Mouse (Mus musculus): ENCODE data around the gene Ifna1.
"Not testable (repeated sequence)": the region's sequence is repeated elsewhere in the genome, so short reads cannot be mapped to it uniquely, and the experiment has no call there.

Gene Ifna1

DNA sequence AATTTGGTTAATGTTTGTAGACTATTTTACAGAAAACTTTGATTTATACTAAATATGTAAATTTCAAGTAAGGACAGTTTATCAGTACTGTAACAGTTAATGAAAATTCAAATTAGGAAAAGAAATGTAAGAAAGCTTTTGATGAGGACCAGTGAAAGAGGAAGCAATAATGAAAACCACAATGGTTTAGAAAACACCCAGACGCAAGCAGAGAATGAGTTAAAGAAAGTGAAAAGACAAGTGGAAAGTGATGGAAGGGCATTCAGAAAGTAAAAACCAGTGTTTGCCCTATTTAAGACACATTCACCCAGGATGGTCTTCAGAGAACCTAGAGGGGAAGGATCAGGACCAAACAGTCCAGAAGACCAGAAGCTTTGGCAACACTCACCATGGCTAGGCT lies at the start of gene Ifna1:
Ifna1 (plus strand) TSS at position 390 of the 400 bp plus-strand sequence.
- no peak for DNase-seq (ENCODE audit: low spot score)

DNA sequence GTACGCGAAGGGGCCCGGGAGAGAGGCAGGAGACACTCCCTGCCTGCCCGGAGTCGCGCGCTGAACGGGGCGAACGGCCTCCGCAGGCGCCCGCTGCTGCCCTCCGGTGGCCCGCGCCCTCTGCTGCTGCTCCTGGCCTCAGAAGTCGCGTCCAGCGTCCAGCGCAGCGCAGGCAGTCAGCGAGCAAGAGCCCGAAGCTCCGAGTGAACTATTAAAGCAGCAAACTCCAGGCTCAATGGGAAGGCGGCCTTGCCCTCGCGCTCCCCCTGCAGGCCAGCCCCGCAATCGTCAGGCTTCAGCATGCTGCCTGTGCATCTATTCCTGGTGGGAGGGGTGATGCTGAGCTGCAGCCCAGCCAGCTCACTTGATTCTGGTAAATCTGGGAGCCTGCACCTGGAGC lies 46.9 kb upstream of the Ifna1 start, which contains the start of gene Gm13287:
Gm13287 (plus strand) TSS at position 301 of the 400 bp plus-strand sequence.
- DNase-seq (ENCODE audit: low spot score), result not testable (repeated sequence)

DNA sequence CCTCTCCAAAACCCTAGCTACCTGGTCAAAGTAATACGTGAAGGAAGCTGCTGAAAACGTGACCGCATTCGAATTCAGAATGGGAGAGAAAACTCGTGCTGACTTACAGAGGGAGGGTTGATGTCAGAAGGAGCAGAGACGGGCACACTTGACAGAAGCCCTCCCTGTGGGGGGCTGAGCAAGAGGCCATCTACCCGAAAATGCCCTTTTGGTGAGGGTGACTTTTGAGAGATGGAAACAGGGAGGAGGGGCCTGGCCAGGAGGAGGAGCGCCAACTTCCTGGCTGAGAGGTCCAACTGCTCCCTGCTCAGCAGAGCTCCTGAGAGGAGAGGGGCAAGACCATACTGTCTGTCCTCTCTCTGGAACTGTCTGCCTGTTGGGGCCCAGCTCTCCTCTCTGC lies 44.7 kb upstream of the Ifna1 start, which contains the start of gene Gm13288:
Gm13288 (plus strand) TSS at position 301 of the 400 bp plus-strand sequence.
- DNase-seq (ENCODE audit: low spot score), result not testable (repeated sequence)

DNA sequence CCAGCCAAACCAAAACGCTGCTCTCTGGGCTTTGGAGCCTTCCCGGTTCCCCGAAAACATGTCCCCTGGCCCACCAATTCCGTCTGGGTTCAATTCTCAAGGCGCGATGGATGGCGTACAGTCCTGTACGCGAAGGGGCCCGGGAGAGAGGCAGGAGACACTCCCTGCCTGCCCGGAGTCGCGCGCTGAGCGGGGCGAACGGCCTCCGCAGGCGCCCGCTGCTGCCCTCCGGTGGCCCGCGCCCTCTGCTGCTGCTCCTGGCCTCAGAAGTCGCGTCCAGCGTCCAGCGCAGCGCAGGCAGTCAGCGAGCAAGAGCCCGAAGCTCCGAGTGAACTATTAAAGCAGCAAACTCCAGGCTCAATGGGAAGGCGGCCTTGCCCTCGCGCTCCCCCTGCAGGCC lies 44.1 kb upstream of the Ifna1 start:
- DNase-seq (ENCODE audit: low spot score), result peak; percentile 19

DNA sequence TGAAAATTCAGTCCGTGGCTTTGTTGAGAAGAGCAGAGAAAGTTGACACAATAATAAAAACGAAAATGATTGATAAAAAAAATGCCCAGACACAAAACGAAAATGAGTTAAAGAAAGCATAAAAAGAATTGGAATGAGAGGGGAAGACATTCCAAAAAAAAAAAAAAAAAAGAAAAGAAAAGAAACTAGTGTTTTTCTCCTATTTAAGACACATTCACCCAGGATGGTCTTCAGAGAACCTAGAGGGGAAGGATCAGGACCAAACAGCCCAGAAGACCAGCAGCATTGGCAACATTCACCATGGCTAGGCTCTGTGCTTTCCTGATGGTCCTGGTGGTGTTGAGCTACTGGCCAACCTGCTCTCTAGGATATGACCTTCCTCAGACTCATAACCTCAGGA lies 34.0 kb upstream of the Ifna1 start, which contains the start of gene Ifna7:
Ifna7 (plus strand) TSS at position 301 of the 400 bp plus-strand sequence.
- no peak for DNase-seq (ENCODE audit: low spot score)

DNA sequence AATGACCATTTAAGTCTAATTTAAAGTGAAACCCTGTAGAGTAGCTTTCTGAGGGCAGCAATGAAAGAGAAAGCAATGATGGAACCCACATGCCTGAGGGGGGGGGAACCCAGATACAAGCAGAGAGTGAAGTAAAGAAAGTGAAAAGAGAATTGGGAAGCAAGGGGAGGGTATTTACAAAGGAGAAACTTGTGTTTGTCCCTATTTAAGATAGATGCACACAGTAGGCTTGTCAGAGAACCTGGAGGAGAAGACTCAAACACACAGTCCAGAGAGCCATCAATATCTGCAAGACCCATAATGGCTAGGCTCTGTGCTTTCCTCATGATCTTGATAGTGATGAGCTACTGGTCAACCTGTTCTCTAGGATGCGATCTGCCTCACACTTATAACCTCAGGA lies 30.2 kb upstream of the Ifna1 start, which contains the start of gene Ifna11:
Ifna11 (plus strand) TSS at position 301 of the 400 bp plus-strand sequence.
- DNase-seq (ENCODE audit: low spot score), result no peak

DNA sequence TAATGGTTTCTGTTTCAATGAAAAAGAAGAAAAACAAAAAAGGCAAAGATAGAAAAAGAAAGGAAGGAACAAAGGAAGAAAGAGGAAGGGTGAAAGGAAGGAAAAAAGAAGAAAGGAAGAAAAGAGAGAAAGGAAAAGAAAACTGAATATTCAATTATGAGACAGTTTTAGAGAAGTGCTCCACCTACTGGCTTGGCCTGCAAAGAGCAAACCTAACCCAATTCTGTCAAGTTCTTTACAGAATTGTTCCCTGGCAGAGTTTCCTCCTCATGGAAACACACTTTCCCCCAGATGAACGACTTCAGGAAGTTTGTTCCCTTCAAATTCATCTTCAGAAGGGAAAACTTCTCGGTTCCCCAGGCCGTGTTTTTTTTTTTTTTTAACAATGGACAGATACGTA lies 26.9 kb upstream of the Ifna1 start:
- no peak for DNase-seq (ENCODE audit: low spot score)

DNA sequence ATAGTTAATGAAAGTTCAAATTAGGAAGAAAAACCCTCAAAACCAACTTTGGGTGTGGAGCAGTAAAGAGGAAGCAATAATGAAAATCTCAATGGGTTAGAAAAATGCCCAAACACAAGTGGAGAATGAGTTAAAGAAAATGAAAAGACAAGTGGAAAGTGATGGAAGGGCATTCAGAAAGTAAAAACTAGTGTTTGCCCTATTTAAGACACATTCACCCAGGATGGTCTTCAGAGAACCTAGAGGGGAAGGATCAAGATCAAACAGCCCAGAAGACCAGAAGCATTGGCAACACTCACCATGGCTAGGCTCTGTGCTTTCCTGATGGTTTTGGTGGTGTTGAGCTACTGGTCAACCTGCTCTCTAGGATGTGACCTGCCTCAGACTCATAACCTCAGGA lies 22.8 kb upstream of the Ifna1 start, which contains the start of gene Ifna6:
Ifna6 (plus strand) TSS at position 301 of the 400 bp plus-strand sequence.
- not testable (repeated sequence) for DNase-seq (ENCODE audit: low spot score)

DNA sequence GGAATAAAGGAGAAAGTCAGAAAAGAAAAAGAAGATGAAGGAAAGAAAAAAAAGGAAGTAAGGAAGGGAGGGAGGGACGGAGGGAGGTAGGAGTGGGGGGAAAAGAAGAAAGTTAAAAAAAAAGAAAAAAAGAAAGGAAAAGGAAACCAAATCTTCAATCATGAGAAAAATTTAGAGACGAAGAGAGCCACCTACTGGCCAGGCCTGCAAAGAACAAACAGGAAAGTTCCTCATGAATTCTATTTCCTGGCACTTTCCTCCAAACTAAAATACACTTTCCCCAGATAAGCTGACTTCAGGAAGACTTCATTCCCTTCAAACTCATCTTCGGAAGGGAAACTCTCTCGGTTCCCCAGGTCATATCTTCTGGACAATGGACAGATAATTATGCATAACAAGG lies 19.4 kb upstream of the Ifna1 start:
- DNase-seq (ENCODE audit: low spot score), result peak; percentile 31

DNA sequence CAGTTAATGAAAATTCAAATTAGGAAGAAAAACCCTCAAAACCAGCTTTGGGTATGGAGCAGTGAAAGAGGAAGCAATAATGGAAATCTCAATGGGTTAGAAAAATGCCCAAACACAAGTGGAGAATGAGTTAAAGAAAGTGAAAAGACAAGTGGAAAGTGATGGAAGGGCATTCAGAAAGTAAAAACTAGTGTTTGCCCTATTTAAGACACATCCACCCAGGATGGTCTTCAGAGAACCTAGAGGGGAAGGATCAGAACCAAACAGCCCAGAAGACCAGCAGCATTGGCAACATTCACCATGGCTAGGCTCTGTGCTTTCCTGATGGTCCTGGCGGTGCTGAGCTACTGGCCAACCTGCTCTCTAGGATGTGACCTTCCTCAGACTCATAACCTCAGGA lies 14.7 kb upstream of the Ifna1 start, which contains the start of gene Ifna5:
Ifna5 (plus strand) TSS at position 301 of the 400 bp plus-strand sequence.
- not testable (repeated sequence) for DNase-seq (ENCODE audit: low spot score)

DNA sequence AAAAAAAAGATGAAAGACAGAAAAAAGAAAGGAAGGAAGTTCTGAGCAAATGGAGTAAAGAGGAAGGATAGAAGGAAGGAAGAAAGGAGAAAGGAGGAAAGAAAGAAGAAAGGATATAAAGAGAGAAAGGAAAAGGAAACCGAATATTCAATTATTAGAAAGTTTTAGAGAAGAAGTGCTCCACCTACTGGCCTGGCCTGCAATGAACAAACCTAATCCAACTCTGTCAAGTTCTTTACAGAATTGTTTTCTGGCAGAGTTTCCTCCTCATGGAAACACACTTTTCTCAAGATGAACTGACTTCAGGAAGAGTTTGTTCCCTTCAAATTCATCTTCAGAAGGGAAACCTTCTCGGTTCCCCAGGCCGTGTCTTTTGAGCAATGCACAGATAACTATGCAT lies 11.1 kb upstream of the Ifna1 start:
- no peak for DNase-seq (ENCODE audit: low spot score)

DNA sequence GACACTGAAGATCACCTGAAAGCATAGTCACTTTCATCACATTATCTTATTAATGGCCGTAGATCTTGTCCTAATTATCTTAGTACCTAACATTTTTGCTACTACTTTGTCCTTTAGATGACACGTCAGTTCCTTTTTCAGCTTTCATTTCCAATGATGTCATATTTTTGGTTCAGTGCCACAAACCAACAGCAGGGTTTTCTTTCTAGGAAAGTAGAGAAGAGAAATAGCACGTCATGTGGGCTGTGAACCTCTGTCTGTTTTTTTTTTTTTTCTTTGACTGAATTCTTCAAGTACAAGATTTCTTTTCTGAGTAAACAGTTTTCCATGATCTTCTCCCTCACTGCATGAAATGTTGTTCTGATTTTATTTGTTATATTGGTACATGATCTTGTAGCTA lies 9.8 kb upstream of the Ifna1 start:
- DNase-seq (ENCODE audit: low spot score), result no peak

DNA sequence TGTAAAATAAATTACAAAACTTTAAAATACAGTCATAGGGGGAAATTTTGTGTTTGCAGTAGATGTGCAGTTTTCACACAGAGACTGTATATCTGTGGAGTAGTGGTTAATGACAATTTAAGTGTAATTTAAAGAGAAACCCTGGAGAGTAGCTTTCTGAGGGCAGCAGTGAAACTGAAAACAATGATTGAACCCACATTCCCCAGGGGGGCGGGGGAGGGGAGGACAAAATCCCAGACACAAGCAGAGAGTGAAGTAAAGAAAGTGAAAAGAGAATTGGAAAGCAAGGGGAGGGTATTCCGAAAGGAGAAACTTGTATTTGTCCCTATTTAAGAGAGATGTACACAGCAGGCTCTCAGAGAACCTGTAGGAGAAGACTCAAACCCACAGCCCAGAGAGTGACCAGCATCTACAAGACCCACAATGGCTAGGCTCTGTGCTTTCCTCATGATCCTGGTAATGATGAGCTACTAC lies 8.4 kb upstream of the Ifna1 start, which contains the start of gene Ifna4:
Ifna4 (plus strand) TSS at position 424 of the 474 bp plus-strand sequence.
- DNase-seq (ENCODE audit: low spot score), result no peak

DNA sequence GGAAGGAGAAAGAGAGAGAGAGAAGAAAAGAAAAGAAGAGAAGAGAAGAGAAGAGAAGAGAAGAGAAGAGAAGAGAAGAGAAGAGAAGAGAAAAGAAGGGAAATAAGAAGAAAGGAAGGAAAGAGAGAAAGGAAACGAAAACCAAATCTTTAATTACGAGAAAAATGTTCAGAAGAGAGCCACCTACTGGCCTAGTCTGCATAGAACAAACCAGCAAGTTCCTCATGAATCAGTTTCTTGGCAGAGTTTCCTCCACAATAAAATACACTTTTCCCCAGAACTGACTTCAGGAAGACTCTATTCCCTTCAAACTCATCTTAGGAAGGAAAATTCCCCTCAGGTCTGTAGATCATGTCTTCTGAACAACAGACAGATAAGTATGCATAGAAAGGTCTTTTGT lies 4.6 kb upstream of the Ifna1 start:
- no peak for DNase-seq (ENCODE audit: low spot score)

DNA sequence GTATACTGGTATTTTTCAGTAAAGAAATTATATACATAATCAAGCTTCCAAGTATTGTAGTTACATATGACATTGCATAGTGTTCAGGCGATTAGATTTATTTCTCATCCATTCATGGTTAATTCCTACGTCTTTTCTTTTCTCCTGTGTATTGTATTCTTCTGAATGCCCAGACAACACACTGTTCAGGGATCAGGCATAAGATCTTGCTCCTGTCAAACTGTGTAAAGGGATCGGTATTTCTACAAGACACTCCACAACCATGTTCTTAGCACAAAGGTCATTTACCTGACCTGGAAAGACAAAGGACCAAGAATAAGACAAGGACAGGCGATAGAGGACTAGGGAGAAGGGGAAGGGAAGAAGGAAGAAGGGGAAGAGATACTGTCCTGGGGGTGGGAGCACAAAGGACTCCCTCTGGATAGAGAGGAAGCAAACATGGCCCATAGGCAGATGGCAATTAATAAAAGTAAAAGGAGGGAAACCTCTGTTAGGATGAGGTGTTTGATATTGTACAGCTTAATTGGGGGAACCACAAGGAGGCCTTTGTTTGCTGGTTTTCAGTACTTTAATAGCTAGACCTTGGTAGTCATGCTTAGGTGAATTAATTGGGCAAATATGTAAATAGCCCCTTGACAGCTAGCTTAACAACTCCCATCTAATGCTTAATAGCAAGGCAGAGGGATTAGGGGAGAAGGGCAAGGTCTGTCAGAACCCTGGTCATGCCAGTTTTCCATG lies 1.3 kb downstream of the Ifna1 start:
- no peak for DNase-seq (ENCODE audit: low spot score)

DNA sequence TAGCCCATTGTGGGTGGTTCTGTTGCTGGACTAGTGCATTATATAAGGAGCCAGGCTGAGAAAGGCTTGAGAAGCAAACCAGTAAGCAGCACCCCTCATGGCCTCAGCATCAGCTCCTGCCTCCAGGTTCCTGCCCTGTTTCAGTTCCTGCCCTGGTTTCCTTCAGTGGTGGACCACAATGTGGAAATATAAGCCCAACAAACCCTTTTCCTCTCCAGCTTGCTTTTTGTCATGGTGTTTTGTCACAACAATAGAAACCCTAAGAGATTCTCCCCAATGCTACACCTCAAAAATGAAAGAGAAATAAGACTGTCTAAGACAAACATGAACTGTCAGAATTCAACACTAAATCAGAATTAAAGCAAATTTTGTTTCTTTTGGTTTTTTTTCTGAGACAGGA lies 9.3 kb downstream of the Ifna1 start:
- DNase-seq (ENCODE audit: low spot score), result no peak

DNA sequence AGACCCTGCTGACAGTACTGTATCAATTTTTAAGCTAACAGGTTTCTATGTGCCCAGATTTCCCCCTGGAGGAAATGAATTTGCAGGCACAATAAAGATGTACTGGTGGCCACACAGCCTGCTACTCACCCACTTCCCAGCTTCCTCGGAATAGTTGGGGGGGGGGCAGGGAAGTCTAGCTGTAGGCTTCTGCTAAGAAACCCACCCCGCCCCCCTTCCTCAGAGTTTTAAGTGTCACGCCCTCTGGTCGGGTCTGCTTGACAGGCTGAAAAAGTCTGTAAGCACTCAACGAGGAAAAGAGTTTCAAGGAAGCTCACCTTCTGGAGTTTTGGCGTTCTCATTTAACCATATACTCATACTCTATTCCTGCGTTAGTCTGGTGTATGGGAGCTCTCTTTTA lies 13.4 kb downstream of the Ifna1 start:
- no peak for DNase-seq (ENCODE audit: low spot score)

DNA sequence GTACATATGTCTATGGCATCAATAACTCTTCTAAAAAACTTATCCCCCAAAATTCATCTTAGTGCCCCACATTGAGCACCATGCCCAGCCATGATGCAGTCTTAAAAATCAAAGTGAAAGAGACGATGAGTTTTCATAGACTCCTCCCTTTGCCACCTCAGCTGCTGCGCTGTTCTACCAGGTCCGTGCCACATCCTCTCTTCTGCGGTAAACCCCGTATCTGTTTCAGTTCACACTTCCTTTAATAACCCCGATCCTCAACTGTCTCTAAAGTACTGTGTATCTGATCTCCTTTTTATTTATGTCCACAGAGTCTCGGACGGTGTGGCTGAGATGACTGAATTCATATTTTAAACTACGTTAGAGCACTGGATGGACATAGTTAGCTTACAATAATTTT lies 14.7 kb downstream of the Ifna1 start:
- peak; percentile 86 for DNase-seq (ENCODE audit: low spot score)

DNA sequence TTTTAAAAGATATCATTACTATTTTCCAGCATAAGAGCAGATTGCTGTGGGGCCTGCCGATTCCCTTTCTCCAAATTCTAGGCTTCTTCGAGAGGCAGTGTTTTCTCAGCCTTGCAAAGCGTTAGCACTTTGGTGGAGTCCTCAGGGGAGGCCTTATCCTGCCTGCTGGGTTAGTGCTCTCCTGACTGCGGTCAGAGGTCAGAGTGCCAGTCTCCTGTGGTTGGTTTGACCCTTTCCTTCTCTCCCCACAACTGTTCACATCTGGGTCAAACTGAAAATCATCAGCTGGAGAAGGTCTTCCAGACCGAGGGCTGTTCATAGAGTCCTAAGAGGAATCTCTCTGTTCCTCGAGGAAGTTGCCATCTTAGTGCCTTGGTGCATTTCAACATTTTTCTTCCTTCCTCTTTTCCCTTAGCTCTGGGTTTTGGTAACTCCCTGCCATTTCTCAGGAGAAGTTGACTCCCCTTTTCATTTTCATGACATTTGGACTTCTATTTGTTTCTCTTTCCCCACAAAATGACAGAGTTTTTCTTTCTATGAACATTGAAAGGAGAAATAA lies 15.2 kb downstream of the Ifna1 start:
- DNase-seq (ENCODE audit: low spot score), result no peak

DNA sequence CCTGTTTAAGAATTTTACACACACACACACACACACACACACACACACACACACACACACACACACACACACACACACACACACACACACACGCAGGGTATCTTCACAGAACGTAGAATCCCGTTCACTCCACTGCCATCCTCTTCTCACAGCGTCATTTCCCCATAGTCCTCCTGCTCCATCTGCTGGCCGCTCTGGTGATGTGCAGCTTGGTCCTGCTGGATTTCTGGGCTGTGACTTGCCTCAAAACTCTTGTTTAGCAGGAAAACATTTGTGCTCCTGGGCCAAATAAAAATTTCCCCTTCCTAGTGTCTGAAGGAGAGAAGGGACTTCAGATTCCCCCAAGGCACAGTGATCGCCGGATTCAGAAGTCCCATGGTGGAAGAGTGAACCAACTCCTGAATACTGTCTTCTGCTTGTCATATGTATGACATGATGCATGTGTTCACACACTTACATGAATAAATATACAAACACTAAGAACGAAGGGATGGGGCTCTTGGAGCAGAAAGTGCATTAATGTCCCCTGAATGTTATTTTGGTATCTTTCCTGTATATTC lies 17.6 kb downstream of the Ifna1 start:
- DNase-seq (ENCODE audit: low spot score), result peak; percentile 84

DNA sequence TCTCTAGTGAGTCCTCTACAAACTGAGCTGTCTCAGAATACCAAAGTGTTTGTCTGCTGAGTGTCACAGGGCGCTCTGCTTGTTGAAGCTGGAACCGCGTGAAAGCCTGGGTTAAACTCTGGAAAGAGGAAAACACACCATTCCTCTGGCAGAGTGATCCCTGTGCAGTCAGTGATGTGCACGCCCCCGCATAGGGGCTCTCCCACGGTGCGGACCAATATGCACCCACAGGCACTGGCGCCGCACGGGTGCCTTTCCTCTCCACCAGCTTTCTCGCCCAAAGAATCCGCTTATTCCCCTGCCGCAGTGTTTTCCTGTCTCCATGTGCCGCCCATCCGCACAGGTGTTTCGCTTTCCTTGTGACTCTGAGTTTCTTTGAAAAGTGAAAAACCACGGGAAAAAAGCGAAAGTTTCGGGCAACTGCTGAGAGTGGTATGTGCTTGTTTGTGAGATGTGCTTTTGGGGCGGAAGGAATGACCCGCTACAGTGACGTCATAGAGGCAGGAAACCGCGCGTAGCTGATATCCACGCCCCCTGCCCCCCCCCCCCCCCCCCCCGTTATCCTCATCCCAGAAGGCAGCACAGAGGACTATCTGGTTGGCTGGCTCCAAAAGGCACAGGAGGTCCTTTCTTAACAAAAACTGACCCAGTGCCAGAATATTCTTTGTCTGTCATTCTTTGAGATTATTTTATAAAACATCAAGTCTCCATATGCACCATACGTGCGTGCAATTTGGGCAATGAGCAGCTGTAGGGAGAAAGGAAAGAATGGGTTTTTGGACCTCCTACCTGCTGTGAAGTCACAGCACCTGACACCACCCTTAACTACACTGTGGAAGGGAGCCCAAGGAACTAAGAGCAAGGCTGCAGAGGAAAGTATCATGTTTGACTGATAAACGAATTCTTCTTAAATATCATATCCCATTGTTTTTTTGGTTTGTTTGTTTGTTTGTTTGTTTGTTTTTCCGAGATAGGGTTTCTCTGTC lies 18.3 kb downstream of the Ifna1 start:
- peak; percentile 84 for DNase-seq (ENCODE audit: low spot score)
